Mouse (Mus musculus): Measurements from ENCODE around the gene Cenpv.

DNA sequence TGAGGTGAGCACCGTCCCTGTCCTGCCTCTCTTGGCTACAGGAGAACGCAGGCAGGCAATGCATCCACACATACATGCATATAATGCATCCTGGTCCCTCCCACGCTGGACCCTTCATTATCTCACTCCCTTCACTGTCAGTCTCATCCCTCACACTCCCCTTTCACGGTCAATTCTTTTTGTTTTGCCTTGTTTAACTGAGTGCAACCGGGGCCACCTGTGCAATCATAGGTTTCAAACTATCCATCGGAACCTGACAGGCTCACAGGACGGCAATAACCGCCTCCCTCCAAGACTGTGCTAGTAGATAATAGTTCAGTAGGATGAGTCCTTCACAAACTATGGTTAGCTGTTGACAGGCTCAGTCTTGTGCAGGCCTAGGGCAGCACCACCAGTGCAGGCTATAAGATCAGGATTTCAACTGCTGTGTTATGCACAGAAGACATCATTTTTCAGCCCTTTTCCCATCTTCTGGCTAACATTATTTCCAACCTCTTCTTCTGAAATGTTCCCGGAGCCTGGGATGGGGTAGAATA is 45.7 kb upstream of the Cenpv start:
- TF ChIP-seq CTCF (IDR thresholded peaks at IDR 0.05; ENCODE audit: low read depth) (no peak), EP300 (IDR thresholded peaks at IDR 0.05; ENCODE audit: low read depth) (no peak)
